Mouse (Mus musculus) thymus, postnatal 4 days (tissue): Measurements from ENCODE around the gene Krt80.

Source experiments
- DNase-seq: peaks from one replicate; pipeline ENCODE4 v3.0.0; 2021

The Krt80 gene

DNA sequence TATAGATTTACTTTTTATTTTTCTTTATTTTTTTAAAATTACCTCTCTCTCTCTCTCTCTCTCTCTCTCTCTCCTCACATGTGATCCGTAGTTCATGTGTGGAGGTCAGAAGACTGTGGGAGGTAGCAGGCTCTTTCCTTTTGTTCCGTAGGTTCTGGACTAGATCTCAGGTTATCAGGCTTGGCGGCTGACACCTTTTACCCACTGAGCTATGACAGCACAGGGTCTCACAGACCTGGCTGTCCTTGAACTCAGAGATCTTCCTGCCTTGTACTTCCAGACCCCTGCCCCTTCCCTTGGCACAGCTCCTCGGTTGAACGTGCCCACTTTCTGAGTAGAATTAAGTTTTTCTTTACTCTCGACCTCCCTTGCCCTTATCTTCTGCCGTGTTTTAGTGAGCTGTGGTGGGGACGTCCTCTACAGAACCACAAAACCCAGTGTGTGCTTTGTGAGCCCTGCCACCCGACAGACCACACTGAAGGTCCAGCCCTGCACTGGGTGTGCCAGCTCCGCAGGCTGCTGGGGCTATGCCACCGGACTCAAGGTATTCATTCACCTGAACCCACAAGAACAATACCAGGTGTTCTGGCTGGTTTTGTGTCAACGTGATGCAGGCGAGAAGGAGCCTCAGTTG lies 53.6 kb downstream of the Krt80 start:
- no peak for DNase-seq

DNA sequence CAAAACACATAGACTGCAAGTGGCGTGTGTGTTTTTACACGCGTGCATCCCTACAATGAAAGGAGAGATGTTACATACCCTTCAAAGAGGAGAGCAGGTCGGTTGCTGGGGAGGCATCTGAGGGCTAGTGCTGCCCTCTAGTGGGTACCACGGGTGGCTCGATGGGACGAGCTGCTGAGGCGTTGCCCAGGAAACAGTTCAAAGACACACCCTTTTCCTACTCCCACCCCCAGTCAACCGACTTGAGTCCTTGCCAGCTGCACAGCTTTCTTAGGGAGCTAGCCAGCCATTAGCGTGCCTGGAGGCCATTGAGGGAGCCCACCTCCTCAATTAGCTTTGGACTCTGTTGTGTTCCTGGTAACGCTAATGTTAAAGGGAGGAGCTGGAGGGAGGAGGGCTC lies 54.1 kb downstream of the Krt80 start:
- DNase-seq, result peak; percentile 91

DNA sequence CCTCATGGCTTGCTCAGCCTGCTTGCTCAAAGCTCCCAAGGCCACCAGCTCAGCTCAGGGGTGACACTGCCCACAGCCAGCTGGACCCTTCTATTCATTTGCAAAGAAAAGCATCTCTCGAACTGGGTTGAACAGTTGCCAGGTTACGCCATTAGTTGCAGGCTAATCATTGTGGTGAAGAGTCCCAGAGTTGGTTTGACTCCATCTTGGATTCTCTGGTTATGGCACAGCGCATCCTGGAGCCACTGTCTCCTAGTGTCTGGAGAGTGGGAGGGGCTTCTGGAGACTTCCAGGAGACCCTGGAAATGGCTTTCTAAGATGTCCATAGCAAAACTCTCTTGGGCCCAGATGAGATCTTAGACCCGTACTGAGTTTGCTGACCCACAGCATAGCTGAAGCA lies 54.6 kb downstream of the Krt80 start:
- no peak for DNase-seq

DNA sequence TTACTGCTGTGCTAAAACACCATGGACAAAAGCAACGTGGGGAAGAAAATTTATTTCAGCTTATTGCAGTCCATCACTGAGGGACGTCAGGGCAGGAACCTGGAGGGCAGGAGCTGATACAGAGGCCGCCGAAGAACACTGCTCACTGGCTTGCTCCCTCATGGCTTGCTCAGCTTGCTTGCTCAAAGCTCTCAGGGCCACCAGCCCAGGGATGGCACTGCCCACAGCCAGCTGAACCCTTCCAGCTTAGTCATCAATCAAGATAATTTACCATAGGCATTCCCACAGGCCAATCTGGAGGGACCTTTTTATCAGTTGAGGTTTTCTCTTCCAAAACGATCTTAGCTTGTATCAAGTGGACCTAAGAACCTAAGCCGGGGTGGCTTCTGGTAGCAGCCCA lies 58.0 kb downstream of the Krt80 start:
- no peak for DNase-seq

DNA sequence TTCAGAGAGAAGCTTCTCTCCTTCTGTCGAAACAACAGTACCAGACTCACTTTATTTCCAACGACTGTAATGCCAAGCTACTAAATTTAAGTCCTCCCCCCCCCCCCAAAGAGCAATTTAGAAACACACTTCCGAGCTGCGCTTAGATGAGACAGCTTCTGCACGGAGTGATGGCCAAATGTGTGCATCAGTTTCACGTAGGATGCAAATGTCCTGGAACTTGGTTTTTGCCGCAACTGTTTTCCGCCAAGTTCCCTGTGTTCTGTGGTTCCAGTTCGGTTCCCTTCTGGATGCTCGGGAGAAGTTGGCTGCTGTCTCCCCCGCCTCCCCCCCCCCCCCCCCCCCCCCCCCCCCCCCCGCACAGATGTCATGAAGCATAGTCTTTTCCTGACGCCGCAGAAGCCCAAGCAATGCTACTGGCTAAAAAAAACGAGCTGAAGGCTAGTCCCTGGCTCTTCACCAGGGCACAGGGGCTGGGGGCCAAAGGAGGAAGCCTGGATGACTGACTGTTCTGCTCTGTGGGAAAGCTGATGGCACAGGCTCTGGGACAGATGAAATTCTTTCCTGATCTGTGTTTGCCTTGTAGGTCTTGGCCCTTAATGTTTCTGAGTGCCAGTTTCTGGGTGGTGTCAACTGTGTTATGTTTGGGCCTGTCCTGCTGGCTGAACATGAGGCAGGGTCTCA lies 58.7 kb downstream of the Krt80 start:
- no peak for DNase-seq

DNA sequence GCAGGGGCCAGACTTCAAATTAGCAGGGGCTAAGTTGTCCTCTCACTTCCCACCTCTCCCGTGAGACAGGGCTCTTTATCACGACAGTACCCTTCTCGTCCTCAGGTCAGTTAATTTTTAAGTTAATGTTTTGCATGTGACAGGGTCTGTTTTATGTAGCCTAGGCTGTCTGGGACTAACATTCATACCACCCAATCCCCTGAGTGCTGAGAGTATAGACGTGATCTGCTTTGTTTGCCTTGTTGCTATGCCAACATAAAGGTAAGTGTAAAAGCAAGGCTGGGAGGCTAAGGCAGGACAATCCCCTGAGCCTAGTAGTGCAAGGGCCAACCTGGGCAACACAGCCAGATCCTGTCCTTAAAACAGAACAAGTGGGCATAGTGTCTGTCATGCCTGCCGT lies 60.5 kb downstream of the Krt80 start:
- DNase-seq, result no peak

DNA sequence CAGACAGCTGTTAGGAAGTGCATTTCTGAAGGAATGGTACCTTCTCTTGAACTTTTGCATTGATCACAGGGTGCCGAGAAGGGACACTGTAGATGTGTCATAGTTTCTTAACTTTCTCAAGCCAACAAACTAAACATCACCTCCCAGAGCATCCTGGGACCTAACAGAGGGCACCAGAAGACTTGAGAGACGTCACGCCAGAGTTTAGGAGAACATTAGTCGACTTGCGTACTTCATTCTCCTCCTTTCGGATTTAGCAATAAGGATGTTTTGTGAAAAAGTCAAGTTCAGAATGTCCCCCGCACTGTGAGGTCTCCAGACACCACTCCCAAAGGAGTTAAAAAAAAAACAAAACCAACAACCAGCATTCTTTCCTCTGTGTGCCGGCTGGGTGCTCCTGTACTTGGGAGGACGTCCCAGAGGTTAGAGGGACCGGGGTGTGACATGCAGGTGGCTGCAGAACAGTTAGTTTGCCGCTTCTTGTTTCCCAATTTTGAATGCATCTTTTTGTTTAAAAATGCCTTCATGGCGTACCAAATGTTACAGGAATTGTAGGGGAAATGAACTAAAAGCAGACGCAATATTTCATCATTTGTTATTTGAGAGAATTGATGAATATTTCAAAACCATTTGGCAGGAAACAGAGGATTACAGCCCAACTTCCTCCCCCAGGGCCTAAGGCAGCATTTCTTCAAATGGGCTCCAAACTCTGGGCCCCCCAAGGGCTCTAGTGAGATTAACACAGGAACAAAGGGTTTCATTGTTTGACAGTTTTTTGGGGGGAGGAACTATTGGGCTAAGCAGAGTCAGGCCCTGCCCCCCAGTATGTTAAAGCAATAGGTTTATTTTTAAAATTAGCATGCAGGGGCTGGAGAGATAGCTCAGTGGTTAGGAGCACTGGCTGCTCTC lies 61.3 kb downstream of the Krt80 start:
- DNase-seq, result no peak

DNA sequence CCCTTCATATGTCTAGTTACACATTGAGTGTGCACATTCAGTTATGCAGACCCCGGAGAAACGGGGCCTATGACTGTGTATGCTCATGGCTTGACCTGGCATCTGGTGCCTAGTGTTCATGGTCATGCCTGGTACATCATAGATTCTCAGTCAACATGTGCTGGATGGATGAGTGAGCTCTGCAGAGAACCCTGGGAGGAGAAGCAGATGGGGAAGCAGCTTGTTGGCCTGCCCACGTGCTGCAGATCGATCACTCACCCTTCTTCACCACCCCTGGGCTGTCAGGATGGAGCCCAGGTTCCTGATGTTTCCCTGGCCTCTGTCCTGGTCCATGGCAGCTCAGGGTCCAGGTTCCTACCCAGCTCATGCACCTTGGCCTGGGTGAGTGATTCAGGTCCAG lies 63.5 kb downstream of the Krt80 start:
- DNase-seq, result no peak

DNA sequence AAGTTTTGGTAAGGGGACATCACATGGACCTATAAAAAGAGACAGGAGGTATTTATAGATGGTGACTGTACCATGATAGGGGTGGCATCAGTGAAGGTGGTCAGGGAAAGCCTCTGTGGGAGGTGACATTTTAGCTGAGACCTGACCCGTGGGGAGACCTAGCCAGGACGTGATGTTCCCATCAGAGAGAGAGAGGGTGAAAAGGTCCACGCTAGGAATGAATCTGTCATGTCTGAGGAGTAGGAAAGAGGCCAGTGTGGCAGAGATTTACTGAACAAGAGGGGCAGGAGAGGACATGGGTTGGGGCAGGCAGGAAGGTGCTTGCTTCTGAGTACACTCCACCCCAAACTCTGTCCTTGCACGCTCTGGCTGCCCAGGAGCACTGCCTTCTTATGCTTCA lies 66.1 kb downstream of the Krt80 start:
- no peak for DNase-seq

DNA sequence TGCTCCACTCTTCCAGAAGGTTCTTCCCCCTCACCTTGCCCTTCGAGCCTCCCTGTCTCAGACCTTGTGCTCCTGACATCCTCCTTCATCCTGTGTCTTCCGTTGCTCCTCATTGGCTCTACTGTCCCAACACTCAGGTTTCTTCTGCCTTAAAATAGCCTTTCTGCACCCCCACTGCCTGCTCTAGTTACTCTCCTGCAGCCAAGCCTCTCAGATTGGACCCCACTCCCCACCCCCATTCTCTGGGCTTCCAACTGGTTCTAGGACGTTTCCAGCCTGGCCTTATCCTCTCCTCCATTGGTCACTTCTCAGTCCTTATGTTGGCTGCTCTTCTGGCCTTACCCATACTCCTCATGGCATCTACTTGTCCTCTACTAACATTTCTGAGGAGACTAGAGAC lies 67.8 kb downstream of the Krt80 start:
- no peak for DNase-seq

DNA sequence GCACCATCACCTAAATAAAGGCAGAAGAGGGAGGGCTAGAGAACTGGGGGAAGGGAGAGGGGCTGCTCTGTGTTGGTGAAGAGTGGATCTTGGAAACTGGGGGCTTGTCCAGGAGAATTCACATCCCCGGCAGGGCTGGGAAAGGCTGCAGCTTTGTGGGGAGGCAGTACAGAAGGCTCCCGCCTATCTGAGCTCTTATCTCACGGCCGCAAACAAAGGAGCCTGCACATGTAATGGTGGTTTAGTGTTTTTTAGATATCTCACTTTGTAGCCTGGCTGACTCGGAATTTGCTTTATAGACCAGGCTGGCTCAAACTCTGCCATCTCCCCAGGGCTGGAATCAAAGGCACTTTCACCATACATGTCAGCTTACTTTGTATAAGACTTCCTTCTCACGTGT lies 69.8 kb downstream of the Krt80 start:
- no peak for DNase-seq

DNA sequence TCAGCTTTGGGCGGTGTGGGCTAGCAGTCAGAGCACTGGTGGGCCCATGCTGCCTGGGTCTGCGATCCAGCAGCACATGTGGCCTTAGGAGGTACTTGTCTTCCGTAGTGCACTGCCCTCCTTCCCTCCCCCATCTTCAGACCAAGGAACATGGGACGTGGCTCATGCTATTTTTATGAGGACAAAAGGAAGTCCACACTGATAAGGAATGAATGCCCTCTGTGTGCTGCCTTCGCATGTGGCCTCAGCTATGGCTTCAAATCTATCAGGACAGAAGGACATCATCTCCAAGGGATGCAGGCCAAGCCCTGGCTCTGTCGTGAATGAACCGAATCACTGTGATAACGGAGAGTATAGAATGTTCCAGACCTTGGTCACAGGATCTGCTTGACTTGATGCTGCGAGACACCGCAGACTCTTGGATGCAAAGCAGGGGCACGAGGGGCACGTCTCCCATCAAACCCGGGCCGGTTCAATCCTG lies 70.4 kb downstream of the Krt80 start:
- DNase-seq, result no peak

DNA sequence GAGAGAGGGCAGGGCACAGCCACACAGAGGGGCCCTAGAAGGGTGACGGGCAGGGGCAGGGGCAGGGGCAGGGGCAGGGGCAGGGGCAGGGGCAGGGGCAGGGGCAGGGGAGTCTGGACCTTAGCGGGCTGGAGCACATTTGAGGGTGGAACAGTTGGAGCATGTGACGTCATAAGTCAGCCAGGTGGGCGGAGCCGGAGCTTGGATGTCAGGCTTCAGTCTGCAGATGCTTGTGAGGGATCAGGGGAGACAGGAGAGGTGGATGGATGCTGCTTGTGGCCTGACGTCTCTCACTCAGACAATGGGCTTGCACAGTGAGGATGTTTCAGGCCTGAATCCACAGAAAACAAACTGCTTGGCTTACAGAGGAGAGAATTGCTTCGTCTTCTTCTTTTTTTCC lies 71.4 kb downstream of the Krt80 start:
- DNase-seq, result peak; percentile 40

DNA sequence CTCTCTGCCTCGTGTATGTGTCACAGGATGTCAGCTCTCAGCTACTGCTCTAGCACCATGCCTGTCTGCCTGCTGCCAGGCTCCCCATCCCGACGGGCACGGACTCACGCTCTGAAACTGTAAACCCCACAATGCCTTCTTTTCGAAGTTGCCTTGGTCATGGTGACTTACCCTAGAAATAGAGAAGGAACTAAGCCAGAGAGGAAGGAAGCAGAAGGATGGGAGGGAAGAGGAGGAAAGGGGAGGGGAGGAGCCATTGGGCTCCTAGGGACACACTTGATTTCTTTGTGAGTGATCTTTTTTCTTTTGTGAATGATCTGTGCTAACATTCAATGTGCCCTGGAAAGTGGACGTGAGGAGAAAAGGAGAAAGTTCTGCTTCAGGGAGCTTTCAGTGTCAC lies 72.0 kb downstream of the Krt80 start:
- DNase-seq, result no peak
